Mouse (Mus musculus) midbrain, embryonic 13.5 days (tissue): ENCODE results near the gene 0610009B22Rik. TPM values are rescaled to one million over a fixed set of nuclear protein-coding genes. Genes with fewer than 3 reads are reported as not detected.
"Not testable (repeated sequence)": the region's sequence is repeated elsewhere in the genome, so short reads cannot be mapped to it uniquely, and the experiment has no call there.

Source experiments
- ATAC-seq: fragments of 200-750 bp; cut with Nextera tagmentation; 2 replicates; pipeline ENCODE4 v1.8.0; 2017; ENCODE audit warnings: mild to moderate bottlenecking, moderate TSS enrichment, moderate library complexity
- H3K27ac ChIP-seq: fragments of 300-500 bp; sonication (generic); 2 replicates; pipeline ENCODE4 v1.5.1; 2015; ENCODE audit warnings: inconsistent platforms, mild to moderate bottlenecking, moderate library complexity
- H3K27me3 ChIP-seq: fragments of 300-500 bp; sonication (generic); 2 replicates; pipeline ENCODE4 v1.6.1; 2015; ENCODE audit warnings: mild to moderate bottlenecking, inconsistent platforms
- H3K36me3 ChIP-seq: fragments of 300-500 bp; sonication (generic); 2 replicates; pipeline ENCODE4 v1.6.1; 2015; ENCODE audit warnings: mild to moderate bottlenecking, inconsistent platforms
- H3K4me1 ChIP-seq: fragments of 300-500 bp; sonication (generic); replicated peaks from 2 replicates; pipeline ENCODE4 v1.6.1; 2015; ENCODE audit warnings: inconsistent platforms
- H3K4me2 ChIP-seq: fragments of 300-500 bp; sonication (generic); replicated peaks from 2 replicates; pipeline ENCODE4 v1.6.1; 2015; ENCODE audit warnings: moderate library complexity, mild to moderate bottlenecking, inconsistent platforms
- H3K4me3 ChIP-seq: fragments of 300-500 bp; sonication (generic); replicated peaks from 2 replicates; pipeline ENCODE4 v1.5.1; 2015; ENCODE audit warnings: mild to moderate bottlenecking, inconsistent platforms
- H3K9ac ChIP-seq: fragments of 300-500 bp; sonication (generic); replicated peaks from 2 replicates; pipeline ENCODE4 v1.6.1; 2015; ENCODE audit warnings: mild to moderate bottlenecking, inconsistent platforms
- H3K9me3 ChIP-seq: fragments of 300-500 bp; sonication (generic); 2 replicates; pipeline ENCODE4 v1.6.1; 2016; ENCODE audit warnings: mild to moderate bottlenecking, inconsistent platforms
- WGBS: fragments of 180-500 bp; shearing (Covaris S2); methylation state at CpG from one replicate; pipeline ENCODE4 v1.1.7; 2015; 5-methylcytosine and 5-hydroxymethylcytosine counted together
- polyA plus RNA-seq: library from polyadenylated mRNA; unstranded; fragments of >200 nt; fragmentation: Nextera tagmentation; extraction: Ambion mirVana; gene quantifications from 2 replicates; pipeline ENCODE4 v1.2.1, GENCODE M21; 2015

The 0610009B22Rik gene
- polyA plus RNA-seq, result 115 and 117 TPM in 2 replicates

DNA sequence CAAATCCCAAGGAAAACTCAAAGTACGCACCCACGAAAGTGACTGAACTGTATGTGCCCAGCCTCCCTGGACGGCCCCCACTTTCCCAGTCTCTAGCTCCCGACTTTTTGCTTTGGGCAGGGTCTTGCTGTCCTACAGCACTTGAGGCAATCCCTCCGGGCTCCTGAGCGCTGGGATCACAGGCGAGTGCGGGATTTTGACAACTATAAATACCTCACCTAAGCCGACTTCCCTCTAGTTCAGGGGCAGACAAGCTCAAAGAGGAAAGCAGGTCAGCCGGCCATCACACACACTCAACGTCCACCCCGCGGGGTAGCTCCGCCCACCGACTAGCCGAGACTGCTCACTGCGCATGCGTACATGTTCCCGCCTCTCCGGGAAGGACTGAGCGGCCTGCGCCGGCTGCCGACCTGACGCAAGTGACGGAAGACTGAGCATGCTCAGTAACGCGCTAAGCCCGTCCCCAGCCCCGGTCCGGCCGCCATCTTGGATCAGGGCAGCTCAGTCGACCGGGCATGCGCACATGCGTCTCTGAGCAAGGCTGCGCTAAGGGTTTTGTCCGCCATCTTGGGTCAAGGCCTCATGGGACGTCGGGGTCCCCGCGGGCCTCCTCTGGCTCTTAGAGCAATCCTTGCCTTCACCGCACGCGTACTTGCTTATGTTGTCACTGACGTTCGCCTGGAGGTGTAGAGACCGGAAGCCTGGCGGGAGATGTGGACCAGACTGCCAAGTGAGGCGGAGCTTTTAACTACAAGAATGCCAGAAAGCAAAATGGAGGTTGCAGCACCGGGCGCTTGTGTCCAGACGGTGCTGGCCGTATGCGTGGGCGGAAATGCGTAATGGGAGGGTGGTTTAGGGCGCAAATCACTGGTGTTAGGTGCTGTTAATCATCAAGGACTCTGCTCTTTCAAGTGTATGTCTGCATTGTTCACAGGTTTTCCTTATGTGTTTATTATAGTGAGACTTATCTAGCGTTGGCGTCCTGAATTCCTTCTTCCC lies at the start of gene 0610009B22Rik:
TSS of gene 0610009B22Rik (minus strand) at position 545 of the 999 bp plus-strand sequence.
- under 1% methylated on average over 60 of the region's 60 CpGs for WGBS
- no peaks in the 10 kb centered on the region for H3K27me3 ChIP-seq
- H3K4me2 ChIP-seq, result peak within 1 kb of the TSS; percentile 75
- H3K27ac ChIP-seq, result peak within 1 kb of the TSS; percentile 98
- peaks cover 16% of the 10 kb centered on the region for H3K4me1 ChIP-seq
- peak within 1 kb of the TSS; percentile 85 for H3K9ac ChIP-seq
- H3K4me3 ChIP-seq, result peak within 1 kb of the TSS; percentile 72
- peak; percentile 100 for ATAC-seq
- H3K36me3 ChIP-seq, result peaks cover 22% of the 10 kb centered on the region
- no peaks in the 10 kb centered on the region for H3K9me3 ChIP-seq

DNA sequence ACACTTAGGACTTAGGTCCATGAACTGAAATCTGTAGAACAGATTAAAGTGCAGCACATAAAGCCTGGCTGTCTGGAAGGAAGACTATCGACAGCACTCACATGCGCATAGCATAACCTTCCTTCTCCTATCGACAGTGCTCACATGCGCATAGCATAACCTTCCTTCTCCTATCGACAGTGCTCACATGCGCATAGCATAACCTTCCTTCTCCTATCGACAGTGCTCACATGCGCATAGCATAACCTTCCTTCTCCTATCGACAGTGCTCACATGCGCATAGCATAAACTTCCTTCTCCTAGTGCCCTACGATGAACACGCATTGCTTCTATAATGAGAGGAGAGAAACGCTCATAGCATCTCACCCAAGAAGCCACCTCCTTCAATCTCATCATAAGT lies 45.5 kb upstream of the 0610009B22Rik start:
- not testable (repeated sequence) for H3K27me3 ChIP-seq, H3K4me3 ChIP-seq, H3K9me3 ChIP-seq, H3K27ac ChIP-seq, ATAC-seq, H3K4me2 ChIP-seq, H3K9ac ChIP-seq, H3K4me1 ChIP-seq
- WGBS, result 98% methylated on average over 13 of the region's 13 CpGs
- peaks cover 48% of the 10 kb centered on the region for H3K36me3 ChIP-seq

DNA sequence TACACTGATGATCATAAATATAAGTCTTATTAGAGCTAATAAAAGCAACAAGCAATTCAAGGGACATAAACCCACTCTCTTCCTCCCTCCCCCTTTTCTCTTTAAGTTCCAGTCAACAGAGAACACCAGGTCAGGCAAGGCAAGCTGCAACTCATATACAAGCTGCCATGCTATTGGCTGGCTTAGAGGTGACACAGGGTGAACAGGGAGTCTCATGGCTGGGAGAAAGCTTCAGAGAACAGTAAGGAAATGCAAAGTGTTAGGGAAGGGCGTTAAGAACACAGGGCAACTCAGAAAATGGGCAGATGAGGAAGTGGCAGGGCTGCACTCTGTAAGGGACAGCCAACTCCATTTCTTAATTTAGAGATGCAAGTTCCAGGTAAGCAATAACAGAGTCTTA lies 44.2 kb upstream of the 0610009B22Rik start:
- no peaks in the 10 kb centered on the region for H3K27me3 ChIP-seq
- no peak for ATAC-seq
- H3K9me3 ChIP-seq, result no peaks in the 10 kb centered on the region
- no peak overlapping the region for H3K4me3 ChIP-seq
- WGBS, result 86% methylated on average over 1 of the region's 1 CpGs
- peaks cover 46% of the 10 kb centered on the region for H3K36me3 ChIP-seq
- no peak overlapping the region for H3K4me2 ChIP-seq
- H3K9ac ChIP-seq, result no peak overlapping the region
- no peak overlapping the region for H3K27ac ChIP-seq
- no peaks in the 10 kb centered on the region for H3K4me1 ChIP-seq

DNA sequence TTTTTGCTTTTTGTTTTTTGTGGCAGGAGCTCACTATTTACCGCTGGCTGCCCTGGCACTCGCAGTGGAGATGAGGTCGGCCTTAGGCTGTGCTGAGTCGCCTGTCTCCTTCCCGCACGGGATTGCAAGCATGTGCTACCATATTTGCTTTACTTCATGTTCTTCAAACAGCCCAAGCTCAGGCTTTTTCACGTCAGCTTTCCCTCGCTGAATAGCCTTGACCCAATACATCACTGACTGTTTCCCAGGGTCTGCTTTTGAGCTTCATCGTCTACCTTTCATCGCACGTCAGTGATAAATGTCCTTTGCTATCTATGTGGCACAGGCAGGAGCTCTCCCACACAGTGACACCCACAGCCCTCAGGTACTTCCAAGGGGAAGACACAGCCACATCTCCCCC lies 32.4 kb upstream of the 0610009B22Rik start:
- no peak overlapping the region for H3K4me3 ChIP-seq
- no peak overlapping the region for H3K4me2 ChIP-seq
- no peaks in the 10 kb centered on the region for H3K4me1 ChIP-seq
- no peak overlapping the region for H3K27ac ChIP-seq
- no peak for ATAC-seq
- WGBS, result 95% methylated on average over 11 of the region's 11 CpGs
- H3K27me3 ChIP-seq, result no peaks in the 10 kb centered on the region
- no peak overlapping the region for H3K9ac ChIP-seq
- H3K9me3 ChIP-seq, result no peaks in the 10 kb centered on the region
- peaks cover 76% of the 10 kb centered on the region for H3K36me3 ChIP-seq

DNA sequence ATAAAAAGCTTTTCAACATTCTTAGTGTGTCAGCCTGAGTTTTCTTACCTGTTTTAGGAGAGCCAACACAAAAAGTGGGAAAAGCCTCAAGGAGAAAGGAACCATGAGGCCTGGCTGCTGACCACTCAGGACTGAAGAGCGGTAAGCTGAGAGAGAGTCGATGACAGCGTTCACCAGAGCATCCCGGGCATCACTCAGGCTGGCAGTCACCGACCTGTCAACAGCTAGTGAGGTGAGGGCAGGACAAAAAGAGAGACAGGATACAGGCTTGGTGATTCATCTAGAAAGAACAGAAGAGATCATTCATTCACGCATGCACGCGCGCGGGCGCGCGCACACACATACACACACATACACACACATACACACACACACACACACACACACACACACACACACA lies 18.4 kb upstream of the 0610009B22Rik start:
- Histone ChIP-seq H3K27me3 (no peaks in the 10 kb centered on the region), H3K27ac (no peak overlapping the region), H3K9me3 (no peaks in the 10 kb centered on the region), H3K4me3 (no peak overlapping the region), H3K4me1 (no peaks in the 10 kb centered on the region), H3K9ac (no peak overlapping the region), H3K4me2 (no peak overlapping the region), H3K36me3 (peaks cover 75% of the 10 kb centered on the region)
- 90% methylated on average over 13 of the region's 13 CpGs for WGBS
- ATAC-seq, result no peak

DNA sequence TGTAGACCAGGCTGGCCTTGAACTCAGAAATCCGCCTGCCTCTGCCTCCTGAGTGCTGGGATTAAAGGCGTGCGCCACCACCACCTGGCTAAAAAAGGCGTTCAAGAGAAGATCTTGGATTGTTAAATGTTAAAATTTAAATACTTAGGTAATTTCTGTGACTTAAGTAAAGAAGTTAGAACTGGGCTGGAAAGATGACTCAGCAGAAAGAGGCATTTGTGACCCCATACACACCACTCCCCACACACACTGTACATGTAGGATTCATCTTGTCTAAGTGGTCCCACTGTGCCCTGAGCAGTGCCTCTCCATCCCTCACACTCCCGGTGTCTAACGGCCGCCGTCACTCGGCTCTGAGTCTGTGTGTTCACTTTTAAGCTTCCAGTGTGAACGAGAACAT lies 17.8 kb upstream of the 0610009B22Rik start:
- Histone ChIP-seq H3K4me1 (no peaks in the 10 kb centered on the region), H3K4me3 (no peak overlapping the region), H3K36me3 (peaks cover 74% of the 10 kb centered on the region), H3K27ac (no peak overlapping the region), H3K9ac (no peak overlapping the region), H3K27me3 (no peaks in the 10 kb centered on the region), H3K4me2 (no peak overlapping the region), H3K9me3 (no peaks in the 10 kb centered on the region)
- no peak for ATAC-seq
- WGBS, result 96% methylated on average over 10 of the region's 10 CpGs

DNA sequence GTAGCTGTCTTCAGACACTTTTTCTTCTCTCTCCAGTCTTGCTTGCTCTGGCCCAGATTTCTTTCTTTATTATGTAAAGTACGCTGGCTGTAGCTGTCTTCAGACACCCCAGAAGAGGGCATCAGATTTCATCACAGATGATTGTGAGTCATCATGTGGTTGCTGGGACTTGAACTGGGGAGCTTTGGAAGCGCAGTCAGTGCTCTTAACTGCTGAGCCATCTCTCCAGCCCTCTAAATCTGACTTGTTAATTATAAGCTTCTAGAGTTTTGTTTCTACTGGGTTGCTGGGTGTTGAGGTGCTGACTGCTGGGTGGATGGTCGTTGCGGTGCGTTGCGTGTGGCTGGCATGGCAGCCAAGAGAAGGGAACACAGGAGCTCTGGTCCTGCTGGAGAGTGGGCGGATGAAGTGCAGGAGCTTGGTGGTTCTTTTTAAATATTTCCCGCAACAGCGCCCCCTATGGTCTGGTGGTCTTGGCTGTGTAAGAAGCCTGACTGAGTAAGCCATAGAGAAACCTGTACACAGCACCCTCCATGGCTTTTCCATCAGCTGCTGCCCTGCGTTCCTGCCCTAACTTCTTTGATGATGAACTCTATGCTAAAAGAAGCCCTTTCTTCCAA lies 14.8 kb upstream of the 0610009B22Rik start:
- ATAC-seq, result no peak
- 65% methylated on average over 10 of the region's 10 CpGs for WGBS
- H3K36me3 ChIP-seq, result peaks cover 84% of the 10 kb centered on the region

DNA sequence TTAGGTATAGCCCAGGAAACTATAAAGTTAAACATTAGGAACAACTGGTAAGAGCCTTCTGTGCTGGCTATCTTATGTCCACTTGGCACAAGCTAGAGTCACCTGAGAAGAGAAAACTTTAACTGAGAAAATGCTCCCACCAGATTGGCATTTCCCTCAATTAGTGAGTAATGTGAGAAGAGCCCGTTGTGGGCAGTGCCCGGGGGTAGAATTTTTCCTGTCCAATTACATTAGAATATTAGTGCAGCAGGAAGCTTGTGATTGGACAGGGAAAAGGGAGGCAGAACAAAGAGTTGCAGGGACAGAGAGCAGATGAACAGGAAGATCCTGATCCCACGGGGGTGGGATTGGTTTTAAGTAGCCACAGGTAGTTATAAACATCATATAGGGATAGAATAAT lies 14.2 kb upstream of the 0610009B22Rik start:
- Histone ChIP-seq H3K27me3 (no peaks in the 10 kb centered on the region), H3K36me3 (peaks cover 83% of the 10 kb centered on the region), H3K4me2 (no peak overlapping the region), H3K4me3 (no peak overlapping the region), H3K27ac (no peak overlapping the region), H3K4me1 (no peaks in the 10 kb centered on the region), H3K9ac (no peak overlapping the region), H3K9me3 (no peaks in the 10 kb centered on the region)
- no peak for ATAC-seq
- WGBS, result 86% methylated on average over 3 of the region's 3 CpGs

More for the DNA sequence above, 14.8 kb upstream of the 0610009B22Rik start:
- H3K27me3 ChIP-seq, result no peaks in the 10 kb centered on the region
- H3K4me2 ChIP-seq, result no peak overlapping the region
- H3K4me3 ChIP-seq, result no peak overlapping the region
- H3K4me1 ChIP-seq, result no peaks in the 10 kb centered on the region
- H3K27ac ChIP-seq, result no peak overlapping the region
- no peaks in the 10 kb centered on the region for H3K9me3 ChIP-seq
- no peak overlapping the region for H3K9ac ChIP-seq

DNA sequence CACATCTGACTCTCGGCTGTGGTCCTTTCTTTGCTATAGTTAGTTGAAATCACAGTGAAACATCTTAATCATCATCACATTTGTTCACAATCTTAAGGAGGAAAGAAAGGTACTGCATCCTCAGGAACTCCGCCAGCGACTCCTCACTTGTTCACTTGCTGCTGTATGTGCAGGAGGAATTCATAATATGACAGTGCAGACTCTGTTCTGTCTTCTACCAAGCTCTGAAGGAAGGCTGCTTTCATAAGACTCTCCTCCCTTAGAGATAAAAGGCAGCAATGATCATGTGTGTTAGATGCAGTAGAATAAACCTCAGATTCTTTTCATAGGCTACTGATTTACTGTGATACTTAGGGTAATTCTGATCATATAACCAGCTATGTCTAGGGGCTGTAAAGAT lies 6.3 kb upstream of the 0610009B22Rik start:
- no peak for ATAC-seq
- no peak overlapping the region for H3K27ac ChIP-seq
- 93% methylated on average over 3 of the region's 3 CpGs for WGBS
- H3K9me3 ChIP-seq, result no peaks in the 10 kb centered on the region
- H3K4me3 ChIP-seq, result no peak overlapping the region
- H3K9ac ChIP-seq, result no peak overlapping the region
- no peaks in the 10 kb centered on the region for H3K27me3 ChIP-seq
- no peak overlapping the region for H3K4me2 ChIP-seq
- H3K4me1 ChIP-seq, result no peaks in the 10 kb centered on the region
- H3K36me3 ChIP-seq, result peaks cover 52% of the 10 kb centered on the region

DNA sequence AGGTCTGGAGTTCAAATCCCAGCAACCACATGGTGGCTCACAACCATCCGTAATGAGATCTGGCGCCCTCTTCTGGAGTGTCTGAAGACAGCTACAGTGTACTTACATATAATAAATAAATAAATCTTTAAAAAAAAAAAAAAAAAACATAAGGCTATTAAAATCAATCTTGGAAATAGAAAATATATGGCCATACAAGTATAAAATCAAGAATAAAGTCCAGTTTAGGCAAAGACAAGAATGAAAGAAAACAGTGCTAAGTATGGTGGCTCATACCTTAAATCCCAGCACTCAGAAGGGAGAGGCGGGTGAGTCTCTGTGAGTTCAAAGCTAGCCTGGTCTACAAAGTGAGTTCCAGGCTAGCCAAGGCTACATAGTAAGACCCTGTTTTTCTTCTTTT lies 1.9 kb upstream of the 0610009B22Rik start:
- not testable (repeated sequence) for H3K9ac ChIP-seq, H3K27ac ChIP-seq, H3K4me3 ChIP-seq, H3K27me3 ChIP-seq, H3K9me3 ChIP-seq, H3K4me2 ChIP-seq, ATAC-seq
- 90% methylated on average over 2 of the region's 3 CpGs for WGBS
- H3K4me1 ChIP-seq, result peaks cover 16% of the 10 kb centered on the region
- peaks cover 18% of the 10 kb centered on the region for H3K36me3 ChIP-seq

DNA sequence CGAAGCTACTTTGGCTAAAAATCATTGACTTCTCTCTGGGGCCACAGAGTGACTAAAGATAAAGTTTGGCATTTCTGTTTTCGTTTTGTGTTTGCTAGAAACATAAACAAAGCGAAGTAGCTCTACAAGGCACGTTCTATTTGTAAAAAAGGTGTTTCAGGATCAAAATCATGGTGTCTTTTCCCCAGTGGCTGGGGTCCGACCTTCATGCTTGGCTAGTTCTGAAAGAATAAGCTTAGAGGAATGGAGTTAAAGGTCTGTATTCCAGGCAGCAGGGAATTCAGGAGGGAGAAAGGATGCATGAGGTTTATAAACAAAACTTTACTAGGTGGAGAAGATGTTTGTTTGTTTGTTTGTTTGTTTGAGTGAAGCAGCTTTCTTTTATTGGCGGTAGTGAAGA lies 669 bp upstream of the 0610009B22Rik start:
- Histone ChIP-seq H3K27ac (peak overlapping the region; percentile 98), H3K4me2 (peak overlapping the region; percentile 75), H3K9me3 (no peaks in the 10 kb centered on the region), H3K4me3 (peak overlapping the region; percentile 72), H3K4me1 (peaks cover 16% of the 10 kb centered on the region), H3K36me3 (peaks cover 22% of the 10 kb centered on the region), H3K9ac (peak overlapping the region; percentile 71), H3K27me3 (no peaks in the 10 kb centered on the region)
- 23% methylated on average over 6 of the region's 6 CpGs for WGBS
- ATAC-seq, result no peak

DNA sequence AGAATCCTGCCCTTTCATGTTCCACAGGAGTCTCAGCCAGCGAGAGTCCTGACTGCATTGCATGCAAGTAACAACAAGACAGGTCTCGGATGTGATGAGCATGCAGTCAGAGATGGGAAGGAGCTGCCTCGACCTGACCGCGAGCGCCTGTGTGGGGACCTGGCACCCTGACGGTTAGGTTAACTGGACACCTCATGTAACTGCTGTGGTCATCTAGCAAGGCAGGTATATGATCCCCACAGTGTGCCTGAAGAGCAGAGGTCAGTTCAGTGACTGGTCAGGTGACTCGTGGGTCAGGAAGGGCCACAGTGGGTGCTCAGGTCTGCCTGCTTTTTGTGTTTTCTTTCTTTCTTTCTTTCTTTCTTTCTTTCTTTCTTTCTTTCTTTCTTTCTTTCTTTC lies 6.7 kb downstream of the 0610009B22Rik start:
- Histone ChIP-seq H3K9me3 (no peaks in the 10 kb centered on the region), H3K36me3 (peaks cover 11% of the 10 kb centered on the region; the same call in 1 of the 2 replicates), H3K27me3 (no peaks in the 10 kb centered on the region), H3K4me3 (no peak overlapping the region), H3K9ac (no peak overlapping the region), H3K27ac (no peak overlapping the region), H3K4me1 (peaks cover 3% of the 10 kb centered on the region; the same call in 1 of the 2 replicates), H3K4me2 (no peak overlapping the region)
- no peak for ATAC-seq
- WGBS, result 48% methylated on average over 8 of the region's 8 CpGs
